Mouse (Mus musculus) liver, embryonic 14.5 days (tissue): ENCODE data around the gene Fbxw7.

ENCODE experiments used
- CTCF ChIP-seq: IDR thresholded peaks from 2 replicates; pipeline ENCODE4 v1.5.1; 2016; ENCODE audit warnings: antibody characterized with exemption, low read depth, control low read depth
- EP300 ChIP-seq: IDR thresholded peaks from 2 replicates; pipeline ENCODE4 v1.6.1; 2016; ENCODE audit warnings: antibody characterized with exemption, low read depth

DNA sequence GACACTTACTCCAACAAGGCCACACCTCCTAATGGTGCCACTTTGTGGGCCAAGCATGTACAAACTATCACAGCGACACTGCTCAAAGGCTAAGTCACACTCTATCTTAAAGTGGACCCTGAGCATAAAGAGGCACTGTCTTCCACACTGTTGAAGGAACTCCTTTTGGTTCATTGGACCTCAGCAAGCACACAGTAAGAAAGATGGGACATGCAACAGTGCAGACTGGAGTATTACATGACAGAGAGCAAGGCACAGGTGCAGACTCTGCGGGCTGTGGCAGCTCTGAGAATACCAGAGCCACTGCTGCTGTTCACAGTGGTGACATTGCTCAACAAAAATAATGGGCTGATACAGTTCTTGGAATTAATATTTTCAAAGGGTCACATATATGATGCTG is 165.1 kb downstream of the Fbxw7 start:
- TF ChIP-seq CTCF (no peak), EP300 (no peak)
